Mouse (Mus musculus): ENCODE data around the gene Fgf7.

DNA sequence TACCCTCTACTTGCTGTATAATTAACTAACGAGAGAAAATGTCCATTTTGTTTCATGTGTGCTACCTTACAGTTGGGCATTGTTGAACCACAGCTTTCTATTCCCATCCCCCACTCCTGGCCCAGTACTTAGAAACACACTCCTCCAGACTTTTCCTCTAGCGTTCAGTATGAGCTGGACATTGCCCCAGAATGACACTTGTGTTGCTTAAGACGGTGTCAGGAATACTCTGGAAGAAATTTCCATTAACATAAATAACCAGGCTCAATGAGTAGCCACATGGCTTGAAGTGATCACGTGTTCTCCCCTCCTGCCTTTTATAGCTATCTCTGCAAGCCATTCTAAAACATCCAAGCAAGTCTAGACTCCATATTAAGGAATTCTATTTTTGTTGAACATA lies 26.1 kb downstream of the Fgf7 start:
- TF ChIP-seq CTCF (conservative IDR thresholded peaks at IDR 0.05; ENCODE audit: low read length), result no peak
- no peak for TF ChIP-seq POU5F1 (IDR thresholded peaks at IDR 0.05; ENCODE audit: borderline replicate concordance, low read length)
- no peak for TF ChIP-seq NANOG (IDR thresholded peaks at IDR 0.05; ENCODE audit: borderline replicate concordance, low read length)

Data from E14TG2a.4 (cell line).